Mouse (Mus musculus): ENCODE measurements around the gene Kat5.

- no peak for TF ChIP-seq POLR2A (IDR thresholded peaks at IDR 0.05; ENCODE audit: control insufficient read depth in 1 of 2, insufficient read depth in 1 of 2, low read depth in 1 of 2, low read length in 2 of 2, poor library complexity in 1 of 2)
- peak in 1 of 3 experiments; percentile 15; a peak in 1 of 6 replicates for TF ChIP-seq CTCF (IDR thresholded peaks at IDR 0.05 in 2 of 3, conservative IDR thresholded peaks at IDR 0.05 in 1 of 3; ENCODE audit: control insufficient read depth in 1 of 3, insufficient read depth in 1 of 3, low read depth in 2 of 3, low read length in 3 of 3, poor library complexity in 1 of 3, severe bottlenecking in 1 of 3)
- TF ChIP-seq NRF1 (IDR thresholded peaks at IDR 0.05; ENCODE audit: insufficient read depth, low read depth, low read length, poor library complexity, severe bottlenecking), result no peak
- TF ChIP-seq SMC3 (IDR thresholded peaks at IDR 0.05; ENCODE audit: low read depth, low read length), result 0 out of 2 replicates have a peak, but pooled peaks have one; percentile 17
- no peak for TF ChIP-seq EP300 (IDR thresholded peaks at IDR 0.05; ENCODE audit: low read depth in 1 of 2, low read length in 2 of 2)
- TF ChIP-seq BHLHE40 (IDR thresholded peaks at IDR 0.05; ENCODE audit: borderline replicate concordance, low read depth, low read length), result no peak
- TF ChIP-seq RCOR1 (IDR thresholded peaks at IDR 0.05; ENCODE audit: low read depth, low read length), result no peak
- no peak for TF ChIP-seq MAFK (IDR thresholded peaks at IDR 0.05; ENCODE audit: borderline replicate concordance, low read depth, low read length)
- TF ChIP-seq CHD2 (IDR thresholded peaks at IDR 0.05; ENCODE audit: low read length), result no peak
Measured at GRCm38 (mm10) chr19:5566316-5566715, 43.7 kb downstream of the Kat5 start.

All from MEL (cell line).